Mouse (Mus musculus): Measurements from ENCODE around the gene Itprid1.

Itprid1 gene

DNA sequence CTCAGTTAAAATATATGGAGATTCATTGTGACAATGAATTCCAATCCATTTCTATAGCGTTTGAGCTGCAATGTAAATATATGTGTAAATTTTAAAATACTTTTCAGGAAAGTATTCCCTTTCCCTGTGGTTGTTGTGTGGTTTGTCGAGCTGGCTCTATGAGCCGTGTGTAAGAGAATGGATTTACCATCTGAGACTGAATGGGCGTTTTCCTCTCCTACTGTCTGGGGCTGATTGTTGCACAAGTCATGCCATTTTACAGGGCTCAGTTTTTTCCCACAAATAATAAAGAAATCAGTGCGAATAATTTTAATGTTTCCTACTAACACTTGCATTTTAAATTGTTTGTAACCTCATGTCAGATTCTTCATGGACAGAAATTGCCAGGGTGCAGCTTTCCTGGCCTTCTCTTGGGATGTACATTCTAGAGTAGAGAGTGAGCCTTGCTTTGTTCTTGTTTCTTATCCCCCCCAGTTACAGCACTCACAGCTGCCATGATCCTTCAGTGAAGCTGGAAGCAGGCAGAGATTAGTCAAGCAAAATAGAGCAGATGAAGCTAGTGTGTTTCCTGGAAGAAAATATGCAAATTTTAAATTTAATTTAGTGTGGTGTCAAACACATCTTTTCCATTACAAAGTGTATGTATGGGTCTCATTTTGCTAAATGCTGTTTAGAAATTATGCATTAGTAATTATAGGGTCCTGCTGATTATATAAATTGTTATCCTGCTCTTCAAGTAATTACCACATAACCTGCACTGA, 65.1 kb downstream of the Itprid1 start:
- no peak for DNase-seq

- no peak for DNase-seq
Observed at GRCm38 (mm10) chr6:55902329-55902605, 65.6 kb downstream of the Itprid1 start.

- DNase-seq, result peak; percentile 31
Observed at GRCm38 (mm10) chr6:55919206-55919605, 82.5 kb downstream of the Itprid1 start.

GRCm38 (mm10) chr6:55920282-55920720, 83.6 kb downstream of the Itprid1 start:
- DNase-seq, result peak; percentile 3

DNA sequence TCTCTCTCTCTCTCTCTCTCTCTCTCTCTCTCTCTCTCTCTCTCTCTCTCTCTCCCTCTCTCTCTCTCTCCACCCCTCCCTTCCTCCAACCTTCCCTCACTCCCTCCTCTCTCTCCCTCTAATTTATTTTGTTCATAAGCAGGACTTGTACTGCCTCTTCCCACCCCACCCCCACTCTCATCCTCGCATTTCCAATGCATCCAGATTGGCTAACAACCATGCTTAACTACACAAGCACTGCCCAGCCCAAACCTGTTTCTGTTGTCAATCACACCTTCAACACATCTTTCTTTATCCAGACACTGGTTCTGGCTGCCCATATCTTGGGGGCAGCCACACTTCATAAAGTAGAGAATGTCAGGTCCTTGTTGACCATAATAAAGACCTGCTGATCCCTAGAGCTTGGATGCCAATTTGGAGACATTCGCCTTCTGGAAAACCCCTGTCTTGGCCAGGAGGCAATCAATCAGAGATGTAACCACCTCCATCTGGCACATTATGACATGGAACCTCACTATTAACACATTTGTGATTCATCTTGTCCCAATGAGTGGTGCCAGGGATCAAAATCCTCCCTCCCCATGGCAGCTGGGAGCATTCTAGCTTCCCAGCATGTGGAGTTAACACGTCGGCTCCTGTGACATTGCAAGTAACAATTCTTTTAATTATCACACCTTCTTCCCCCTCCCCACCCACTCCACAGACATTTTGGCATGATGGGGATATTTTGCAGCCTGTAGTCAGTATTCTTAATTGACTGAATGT, 84.4 kb downstream of the Itprid1 start:
- DNase-seq, result peak; percentile 11

GRCm38 (mm10) chr6:55944709-55945108, 108.0 kb downstream of the Itprid1 start:
- no peak for DNase-seq

DNA sequence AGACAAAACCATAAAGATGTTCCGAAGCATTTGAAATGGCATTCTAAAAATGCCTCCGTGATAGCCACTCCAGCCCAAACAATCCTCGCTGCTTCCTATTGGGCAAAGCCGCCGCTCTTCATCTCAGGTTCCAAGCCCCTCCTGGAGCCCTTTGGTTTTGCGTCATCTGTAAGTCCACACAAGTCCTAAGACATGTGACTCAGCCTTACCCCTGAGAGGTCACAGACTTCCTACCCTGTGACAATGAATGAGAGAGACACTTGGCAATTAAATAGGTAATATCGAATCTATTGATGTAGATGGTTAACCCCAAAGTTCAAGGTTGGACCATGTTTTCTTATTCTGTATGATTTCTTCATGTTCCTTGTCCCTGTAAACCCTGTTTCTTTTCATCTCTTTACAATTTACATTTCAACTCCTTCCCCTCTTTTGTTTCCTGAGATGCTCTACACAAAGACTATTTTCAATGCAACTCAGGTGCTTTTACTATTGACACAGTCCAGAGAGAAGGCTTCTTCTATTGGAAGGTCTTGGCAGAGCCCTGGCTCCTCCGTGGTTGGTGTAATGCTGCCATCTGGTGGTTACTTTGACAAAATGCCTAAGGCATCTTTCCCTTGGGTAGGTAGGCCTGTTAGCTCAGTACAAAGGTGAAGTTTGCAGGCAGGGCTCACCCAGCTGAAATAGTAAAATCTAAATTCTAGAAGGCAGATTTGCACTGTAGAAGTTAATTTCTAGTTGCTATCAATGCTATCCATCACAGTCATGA, 113.8 kb downstream of the Itprid1 start:
- DNase-seq, result peak; percentile 62

DNA sequence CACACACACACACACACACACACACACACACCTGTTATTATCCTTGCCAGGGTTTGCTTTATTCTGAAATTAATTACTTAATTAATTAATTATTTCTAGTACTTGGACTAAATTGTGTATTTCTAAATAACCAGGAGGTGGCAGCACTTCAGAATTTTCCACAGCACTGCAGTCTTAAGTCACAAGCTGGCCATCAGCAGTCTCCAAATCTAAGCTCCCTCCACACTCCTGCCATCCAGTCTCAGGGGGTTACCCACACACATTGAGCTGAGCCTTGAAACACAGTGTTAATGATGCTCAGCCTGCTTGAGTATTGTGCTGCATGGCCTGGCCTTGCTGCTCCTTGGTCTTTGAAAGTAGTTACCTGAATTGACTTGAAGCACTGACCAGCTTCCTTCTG, 136.3 kb downstream of the Itprid1 start:
- DNase-seq, result peak; percentile 25

- DNase-seq, result no peak
Observed at GRCm38 (mm10) chr6:55979766-55980165, 143.1 kb downstream of the Itprid1 start.

GRCm38 (mm10) chr6:56008711-56009110, 172.0 kb downstream of the Itprid1 start:
- no peak for DNase-seq

DNA sequence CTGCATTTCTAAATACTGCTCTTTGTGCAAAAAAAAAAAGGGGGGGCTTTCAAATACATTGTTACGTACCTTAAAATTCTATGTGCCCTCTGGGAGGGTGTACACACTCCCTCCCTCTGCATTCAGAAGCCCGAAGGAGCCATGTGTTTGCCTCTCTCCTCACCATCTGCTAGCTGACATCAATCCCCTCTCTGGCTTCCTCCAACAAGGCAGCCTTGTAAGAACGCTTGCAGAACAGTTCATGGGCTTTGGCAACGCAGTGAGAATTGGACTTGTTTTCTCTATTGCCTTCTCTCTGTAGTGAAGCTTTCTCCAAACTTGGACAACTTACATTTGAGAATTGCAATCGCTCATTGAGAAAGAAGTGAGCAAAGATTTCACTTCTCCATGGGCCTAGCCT, 175.7 kb downstream of the Itprid1 start:
- DNase-seq, result no peak

GRCm38 (mm10) chr6:56017291-56017994, 180.7 kb downstream of the Itprid1 start, which contains the start of gene Ppp1r17:
Gene Ppp1r17, plus strand, starts transcription at chr6:56017497.
- no peak for DNase-seq

- no peak for DNase-seq
Observed at GRCm38 (mm10) chr6:56019632-56020031, 182.9 kb downstream of the Itprid1 start.

- no peak for DNase-seq
Observed at GRCm38 (mm10) chr6:56025533-56025932, 188.8 kb downstream of the Itprid1 start.

DNA sequence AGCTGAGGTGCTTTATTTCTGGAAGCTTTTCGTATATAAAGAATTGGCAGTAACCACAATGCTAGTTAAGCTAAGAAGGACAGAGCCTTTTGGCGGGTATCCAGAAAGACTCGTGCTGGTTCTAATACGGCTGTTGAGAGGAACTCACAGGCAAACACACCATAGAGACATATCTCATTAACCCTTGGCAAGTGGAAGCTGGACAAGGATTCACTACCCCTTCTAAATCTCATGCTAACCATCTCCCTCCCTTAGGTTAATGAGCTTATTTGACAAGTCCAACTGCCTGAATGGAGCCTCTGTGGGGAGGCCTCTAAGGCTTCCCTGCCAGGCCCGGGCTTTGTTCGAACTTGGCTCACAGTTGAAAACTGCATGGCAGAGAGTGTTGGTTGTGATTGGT, 190.6 kb downstream of the Itprid1 start:
- DNase-seq, result no peak

GRCm38 (mm10) chr6:56027966-56028365, 191.3 kb downstream of the Itprid1 start:
- DNase-seq, result no peak
